Mouse (Mus musculus) brain, adult 2 months (tissue): ENCODE measurements around the gene Pramel4.
"Not testable (repeated sequence)": the region's sequence is repeated elsewhere in the genome, so short reads cannot be mapped to it uniquely, and the experiment has no call there.

Experiments used
- DNase-seq: peaks from one replicate; pipeline ENCODE4 v3.0.0; 2011; ENCODE audit warnings: low read depth, low spot score

Pramel4 gene

GRCm38 (mm10) chr4:144058826-144059225, at the start of gene Pramel4:
Gene Pramel4 (plus strand): TSS chr4:144059126.
- not testable (repeated sequence) for DNase-seq

GRCm38 (mm10) chr4:144106174-144106573, 47.2 kb downstream of the Pramel4 start, which contains the start of gene Gm13102:
Gene Gm13102 (plus strand): TSS chr4:144106474.
- DNase-seq, result not testable (repeated sequence)
